In the genomic region with DNA sequence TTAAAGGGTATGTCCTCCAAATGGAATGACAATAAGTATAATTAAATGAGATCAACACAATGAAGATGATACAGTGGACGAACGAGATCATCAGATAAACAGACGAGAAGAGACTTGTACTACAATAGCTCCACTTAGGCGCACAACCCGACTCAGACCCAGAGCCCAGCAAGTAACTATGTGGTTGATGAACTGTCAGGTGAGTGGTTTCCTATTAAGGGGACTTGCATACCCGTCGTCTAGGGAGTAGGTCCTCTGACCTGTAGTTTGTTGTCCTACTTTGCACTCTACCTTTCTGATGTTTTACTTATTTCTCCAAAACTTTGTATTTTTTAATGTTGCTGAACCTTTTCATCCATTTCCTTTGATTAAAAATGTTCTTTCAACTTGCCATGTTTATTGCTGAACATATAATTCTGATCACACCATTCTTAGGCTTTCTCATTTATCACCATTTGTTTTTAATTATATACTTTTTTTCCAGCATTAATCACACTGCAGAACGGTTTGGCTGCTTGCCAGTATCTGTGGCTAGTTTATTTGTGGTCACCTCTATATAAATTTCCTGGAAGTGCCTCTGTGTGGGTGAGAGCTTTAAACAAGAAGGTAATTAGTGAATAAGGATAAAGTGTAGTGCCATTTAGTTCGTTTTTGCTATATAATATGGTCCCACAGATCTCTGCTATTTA, we compare ENCODE assay signal across 11 mouse cellular contexts. TPM values are rescaled to one million over a fixed set of nuclear protein-coding genes. Genes with fewer than 3 reads are reported as not detected.
DNase-seq lines count a peak whose midpoint lies in the region; ATAC-seq lines count a peak whose summit lies in the region.
"Had no signal": no experiment of that assay in that cellular context is flagged by ENCODE, and none has a peak within 500 bp of the region (broad histone marks: within the 10 kb centered on the region; RNA-seq: fewer than 3 reads in every experiment).

No protein-coding gene starts in this region.

- H3K27me3 ChIP-seq in forebrain, embryonic 14.5 days (replicated peaks; ENCODE audit: control insufficient read depth, insufficient read depth, low read length) = no peaks in the 10 kb centered on the region
- H3K27me3 ChIP-seq in forebrain, embryonic 16.5 days (replicated peaks; ENCODE audit: control insufficient read depth, insufficient read depth, low read length) = no peaks in the 10 kb centered on the region
- H3K27me3 ChIP-seq: liver, embryonic 13.5 days had no signal

- H3K4me2 ChIP-seq in forebrain, embryonic 14.5 days (ENCODE audit: low read length) = no peak overlapping the region
- no peak overlapping the region for H3K4me2 ChIP-seq in forebrain, embryonic 16.5 days (ENCODE audit: low read length)
- H3K4me2 ChIP-seq: liver, embryonic 13.5 days had no signal

- H3K9me3 ChIP-seq in forebrain, embryonic 14.5 days (replicated peaks; ENCODE audit: control insufficient read depth, low read length) = no peaks in the 10 kb centered on the region
- H3K9me3 ChIP-seq in forebrain, embryonic 16.5 days (ENCODE audit: control insufficient read depth, low read length) = no peaks in the 10 kb centered on the region
- H3K9me3 ChIP-seq: liver, embryonic 13.5 days had no signal

- no peak for ATAC-seq in forebrain, embryonic 14.5 days
- ATAC-seq in forebrain, embryonic 16.5 days = no peak

- H3K27ac ChIP-seq in forebrain, embryonic 14.5 days (ENCODE audit: low read depth, low read length) = no peak overlapping the region
- H3K27ac ChIP-seq in forebrain, embryonic 16.5 days (ENCODE audit: low read length) = no peak overlapping the region
- H3K27ac ChIP-seq: liver, embryonic 13.5 days had no signal

- H3K9ac ChIP-seq in forebrain, embryonic 14.5 days (ENCODE audit: low read length) = no peak overlapping the region
- H3K9ac ChIP-seq in forebrain, embryonic 16.5 days (replicated peaks; ENCODE audit: low read depth, low read length) = no peak overlapping the region
- H3K9ac ChIP-seq: liver, embryonic 13.5 days had no signal

- no peaks in the 10 kb centered on the region for H3K4me1 ChIP-seq in forebrain, embryonic 14.5 days (ENCODE audit: control insufficient read depth, insufficient read depth, low read length)
- no peaks in the 10 kb centered on the region for H3K4me1 ChIP-seq in forebrain, embryonic 16.5 days (replicated peaks; ENCODE audit: control insufficient read depth, insufficient read depth, low read length)

- peak; percentile 12 for DNase-seq in forebrain, embryonic 14.5 days (ENCODE audit: low spot score)
- DNase-seq in kidney, postnatal 14 days = peak; percentile 14
- no peak for DNase-seq in kidney, adult 8-10 months
- peak; percentile 62 for DNase-seq in 416B (ENCODE audit: low read depth)
- peak; percentile 71 for DNase-seq in NIH3T3 (ENCODE audit: low read depth)
- no peak for DNase-seq in right cerebral cortex, postnatal 25 days
- no peak for DNase-seq in urinary bladder, postnatal 14 days (ENCODE audit: low spot score)
- DNase-seq: cerebellum, adult 11-12 months; liver, embryonic 13.5 days had no signal

- no peak overlapping the region for H3K4me3 ChIP-seq in forebrain, embryonic 14.5 days (ENCODE audit: low read depth, low read length)
- no peak overlapping the region for H3K4me3 ChIP-seq in forebrain, embryonic 16.5 days (replicated peaks; ENCODE audit: low read length)
- H3K4me3 ChIP-seq: liver, embryonic 13.5 days; myocyte had no signal

- WGBS in forebrain, embryonic 14.5 days = 70% methylated on average over 9 of the region's 9 CpGs
- WGBS in forebrain, embryonic 16.5 days = 60% methylated on average over 9 of the region's 9 CpGs

- no peaks in the 10 kb centered on the region for H3K36me3 ChIP-seq in forebrain, embryonic 14.5 days (ENCODE audit: control insufficient read depth, insufficient read depth, low read length)
- no peaks in the 10 kb centered on the region for H3K36me3 ChIP-seq in forebrain, embryonic 16.5 days (ENCODE audit: control insufficient read depth, insufficient read depth)

RNA-seq across cellular contexts. Expression of a gene that starts 24.4 kb away (rescaled TPM):
- polyA plus RNA-seq in forebrain, embryonic 14.5 days (2014; fragmentation: Nextera tagmentation; extraction: Ambion mirVana) = 15.1 and 16.4 TPM in 2 replicates
- 26.1 and 27.5 TPM in 2 replicates for polyA plus RNA-seq in forebrain, embryonic 16.5 days (2015; fragmentation: Nextera tagmentation; extraction: Ambion mirVana)

RNA-seq across cellular contexts. Expression of a gene that starts 37.7 kb away (rescaled TPM):
- polyA plus RNA-seq in forebrain, embryonic 14.5 days (2014; fragmentation: Nextera tagmentation; extraction: Ambion mirVana) = 1.0 and 1.1 TPM in 2 replicates
- polyA plus RNA-seq in forebrain, embryonic 16.5 days (2015; fragmentation: Nextera tagmentation; extraction: Ambion mirVana) = 0.40 and 0.52 TPM in 2 replicates

Comparison
In these comparisons a context has a peak if more than half of its experiments do, and no peak if none do; other contexts are left out.
1. DNase-seq: peak in forebrain, embryonic 14.5 days (single experiment), kidney, postnatal 14 days (single experiment), 416B (single experiment) and NIH3T3 (single experiment); none in kidney, adult 8-10 months (0 of 2), right cerebral cortex, postnatal 25 days (single experiment) and urinary bladder, postnatal 14 days (single experiment).